Mouse (Mus musculus) megakaryocyte, embryonic 14.5 days (primary cell): ENCODE measurements at regions not wholly inside any gene's neighbourhood (a gene's known extent, or its start where the extent isn't known, plus 50 kb on each side); places are given as distances from the start of the nearest gene placed in this dataset.

Experiments used
- FLI1 ChIP-seq: IDR thresholded peaks from 2 replicates; pipeline ENCODE4 v1.6.1; 2012; ENCODE audit warnings: low read length, inconsistent platforms, mixed read lengths
- GATA1 ChIP-seq: IDR thresholded peaks from 3 replicates; pipeline ENCODE4 v1.6.1; 2012; ENCODE audit warnings: mixed read lengths, low read length, inconsistent platforms, borderline replicate concordance

DNA sequence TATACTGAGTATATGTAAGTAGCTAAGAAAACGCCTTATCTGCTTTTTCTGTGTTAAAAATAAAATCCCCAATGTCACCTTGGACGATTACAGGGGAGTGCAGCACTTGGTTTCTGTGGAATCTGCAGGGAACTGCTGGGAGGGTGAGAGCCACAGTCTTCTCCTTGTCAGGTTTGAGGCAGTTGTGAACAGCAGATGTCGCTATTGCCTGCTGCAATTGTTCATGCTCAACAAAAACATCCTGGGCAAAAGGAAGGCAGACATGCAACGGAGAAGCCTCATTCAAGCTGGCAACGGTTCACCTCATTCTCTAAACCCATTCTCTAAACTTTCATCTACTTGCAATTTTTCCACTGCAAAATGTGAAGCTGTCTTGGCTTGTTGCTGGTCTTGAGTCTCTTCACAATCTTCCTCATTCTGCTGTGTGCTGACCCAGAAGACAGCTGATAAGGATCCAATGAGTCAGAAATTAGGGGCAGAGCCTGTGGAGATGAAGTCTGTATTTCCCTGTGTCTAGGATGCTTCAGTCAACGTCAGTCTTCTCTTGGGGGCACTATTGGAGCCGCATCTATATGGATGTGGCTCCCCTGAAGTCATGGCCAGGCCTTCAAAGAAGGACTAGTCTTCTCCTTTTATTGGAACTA is 112.6 kb upstream of the Rapgef5 start:
- no peak for TF ChIP-seq GATA1
- TF ChIP-seq FLI1 = no peak
